Mouse (Mus musculus) embryonic stem cell, embryonic (primary cell): Measurements from ENCODE around the gene Syt8.

Source experiments
- CTCF ChIA-PET, 4 experiments: fragments of 300-600 bp in 2 of 4; fragments of 350-600 bp in 2 of 4; sonication (Branson Sonifier 250); formaldehyde crosslinking; loops; one replicate each; lab custom pipeline; 2022; ENCODE audit warnings: inconsistent platforms in 2 of 4; lab: Charles Lee
- POLR2A ChIA-PET, 4 experiments: fragments of 300-600 bp in 2 of 4; fragments of 350-600 bp in 2 of 4; sonication (Branson Sonifier 250); formaldehyde crosslinking; loops; one replicate each; lab custom pipeline; 2022; ENCODE audit warnings: antibody characterized with exemption in 4 of 4, inconsistent platforms in 1 of 4; lab: Charles Lee

Gene Syt8

DNA sequence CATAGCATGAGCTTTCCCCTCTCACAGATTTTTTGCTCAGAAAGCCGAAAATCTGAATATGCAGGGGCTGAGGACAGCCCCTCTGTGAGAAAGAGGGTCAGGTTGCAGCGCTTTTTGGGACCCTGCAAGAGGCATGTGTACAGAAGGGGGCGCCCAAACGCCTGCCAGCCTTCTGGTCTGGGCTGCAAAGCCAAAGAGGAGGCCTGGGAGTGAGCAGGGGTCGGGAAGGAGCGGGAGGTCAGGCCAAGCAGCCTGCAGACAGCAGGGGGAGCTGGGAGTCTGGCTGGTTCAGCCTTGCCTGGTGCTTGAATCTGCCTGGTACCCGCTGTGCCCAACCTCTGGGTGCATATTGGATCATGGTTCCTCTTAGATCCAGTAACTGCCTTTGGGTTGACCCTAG is 6.4 kb upstream of the Syt8 start:
- CTCF ChIA-PET, result interaction anchor here (0.6 to 3.2 kb wide), 32 partner anchors 8 to 1020 kb away, joined by 3 to 18 read pairs (median 4); no protein-coding TSS in a partner anchor
- POLR2A ChIA-PET, result interaction anchor here in 3 of 4 experiments (0.6 to 1.8 kb wide), 5 partner anchors 35 to 152 kb away, joined by 3 to 7 read pairs (median 3); partner anchors contain the start of gene Ctsd (in 1 of the 3)

- POLR2A ChIA-PET, result interaction anchor here in 1 of 4 experiments (0.6 to 1.2 kb wide), 3 partner anchors 9 to 876 kb away, joined by 3 to 4 read pairs (median 3); no protein-coding TSS in a partner anchor
- CTCF ChIA-PET, result interaction anchor here in 3 of 4 experiments (0.6 to 1.2 kb wide), 8 partner anchors 7 to 181 kb away, joined by 3 to 6 read pairs (median 3); no protein-coding TSS in a partner anchor
These were observed 4.4 kb upstream of the Syt8 start for GRCm38 (mm10) chr7:142430160-142430678.

DNA sequence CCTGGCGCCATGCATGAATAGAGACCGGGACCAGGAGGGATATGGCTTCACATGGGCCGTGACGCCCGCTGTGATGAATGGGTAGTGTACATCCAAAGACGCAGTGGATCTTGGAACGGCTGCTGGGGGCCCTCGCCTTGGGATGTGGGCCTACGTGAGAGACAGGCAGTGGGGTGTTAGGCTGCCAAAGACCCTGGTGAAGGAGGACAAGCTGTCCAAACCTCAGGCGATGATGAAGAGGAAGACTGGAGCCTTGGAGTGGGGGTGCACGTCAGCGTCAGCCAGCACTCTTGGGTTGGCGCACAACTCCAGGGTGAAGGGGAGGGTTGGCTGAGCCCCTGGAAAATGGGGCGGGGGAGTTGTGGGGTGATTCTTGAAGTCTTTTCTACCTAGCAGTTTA is 3.5 kb upstream of the Syt8 start:
- CTCF ChIA-PET, result interaction anchor here in 2 of 4 experiments (0.6 to 1.0 kb wide), 2 partner anchors 13 to 107 kb away, joined by 3 to 5 read pairs; no protein-coding TSS in a partner anchor
- POLR2A ChIA-PET, result interaction anchor here in 1 of 4 experiments (1.2 to 1.5 kb wide), 2 partner anchors 9 to 14 kb away, joined by 3 to 4 read pairs; no protein-coding TSS in a partner anchor

GRCm38 (mm10) chr7:142433623-142434022 is 1.0 kb upstream of the Syt8 start:
- ChIA-PET POLR2A (interaction anchor here in 1 of 4 experiments (1.1 kb wide), 1 partner anchor 45 kb away, joined by 3 read pairs; the partner anchor contains the start of gene Ctsd), CTCF (interaction anchor here (0.6 to 1.6 kb wide), 5 partner anchors 34 to 99 kb away, joined by 3 to 5 read pairs (median 3); no protein-coding TSS in a partner anchor)

GRCm38 (mm10) chr7:142435524-142435923 is 874 bp downstream of the Syt8 start:
- CTCF ChIA-PET, result interaction anchor here (0.6 to 3.7 kb wide), 24 partner anchors 9 to 693 kb away, joined by 3 to 58 read pairs (median 4); partner anchors contain the start of genes Ctsd (in 1 of the 4), Krtap5-4 (in 1 of the 4) and Lsp1 (in 1 of the 4)

DNA sequence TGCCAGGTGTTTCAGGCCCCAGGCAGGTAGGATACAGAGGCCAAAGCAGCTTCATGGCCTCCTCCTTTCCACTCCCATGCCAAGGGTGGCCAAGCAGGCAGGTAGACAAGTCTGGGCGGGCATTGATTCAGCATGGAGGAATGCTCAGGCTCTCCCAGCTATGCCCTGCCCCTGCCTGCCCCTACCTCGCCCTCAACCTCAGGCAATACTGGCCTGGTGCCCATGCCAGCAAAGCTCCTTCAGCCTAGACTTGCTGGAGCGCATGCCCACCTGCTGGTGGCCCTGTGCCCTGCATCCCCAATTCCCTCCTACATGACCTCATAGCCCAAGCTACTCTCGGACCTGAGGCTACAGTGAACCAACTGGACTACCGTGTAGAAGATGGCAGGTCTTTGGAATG is 2.7 kb downstream of the Syt8 start:
- POLR2A ChIA-PET, result interaction anchor here in 2 of 4 experiments (0.7 to 1.9 kb wide), 8 partner anchors 23 to 145 kb away, joined by 3 to 8 read pairs (median 4); partner anchors contain the start of gene Lsp1 (in 1 of the 2)

More at GRCm38 (mm10) chr7:142435524-142435923, 874 bp downstream of the Syt8 start:
- POLR2A ChIA-PET, result interaction anchor here in 3 of 4 experiments (0.6 to 1.9 kb wide), 7 partner anchors 42 to 102 kb away, joined by 3 to 9 read pairs (median 4); partner anchors contain the start of gene Gm49369 (in 1 of the 3)

GRCm38 (mm10) chr7:142439966-142440365 is 5.3 kb downstream of the Syt8 start:
- POLR2A ChIA-PET, result interaction anchor here in 2 of 4 experiments (1.1 to 2.0 kb wide), 5 partner anchors 52 to 171 kb away, joined by 3 to 6 read pairs (median 5); partner anchors contain the start of gene Ctsd (in 2 of the 2)
- CTCF ChIA-PET, result interaction anchor here (0.6 to 3.4 kb wide), 38 partner anchors 8 to 480 kb away, joined by 3 to 27 read pairs (median 4); partner anchors contain the start of gene Ctsd (in 1 of the 4)

More for the DNA sequence above, 2.7 kb downstream of the Syt8 start:
- CTCF ChIA-PET, result interaction anchor here (0.6 to 3.7 kb wide), 20 partner anchors 8 to 153 kb away, joined by 3 to 58 read pairs (median 6); partner anchors contain the start of gene Tnnt3 (in 1 of the 4)

GRCm38 (mm10) chr7:142440657-142441114 is 6.0 kb downstream of the Syt8 start:
- ChIA-PET CTCF (interaction anchor here (0.6 to 3.4 kb wide), 37 partner anchors 8 to 479 kb away, joined by 3 to 27 read pairs (median 4); partner anchors contain the start of genes Ctsd (in 1 of the 4) and Lsp1 (in 1 of the 4)), POLR2A (interaction anchor here in 2 of 4 experiments (1.3 to 2.0 kb wide), 4 partner anchors 53 to 140 kb away, joined by 5 to 6 read pairs (median 5); partner anchors contain the start of gene Ctsd (in 2 of the 2))

GRCm38 (mm10) chr7:142441585-142441984 is 6.9 kb downstream of the Syt8 start, which contains the start of gene Tnni2:
TSS of gene Tnni2 (plus strand) at chr7:142441808.
- ChIA-PET CTCF (interaction anchor here in 3 of 4 experiments (0.6 to 3.4 kb wide), 8 partner anchors 24 to 274 kb away, joined by 3 to 27 read pairs (median 6); no protein-coding TSS in a partner anchor), POLR2A (interaction anchor here in 1 of 4 experiments (0.7 kb wide), 1 partner anchor 139 kb away, joined by 4 read pairs; no protein-coding TSS in a partner anchor)

GRCm38 (mm10) chr7:142442081-142442907 is 7.6 kb downstream of the Syt8 start:
- CTCF ChIA-PET, result interaction anchor here in 2 of 4 experiments (0.5 to 3.3 kb wide), 3 partner anchors 25 to 138 kb away, joined by 3 to 27 read pairs (median 4); no protein-coding TSS in a partner anchor
- POLR2A ChIA-PET, result no interaction called here

- POLR2A ChIA-PET, result no interaction called here
- CTCF ChIA-PET, result interaction anchor here in 1 of 4 experiments (0.8 kb wide), 1 partner anchor 108 kb away, joined by 4 read pairs; no protein-coding TSS in a partner anchor
These were observed 8.3 kb downstream of the Syt8 start for GRCm38 (mm10) chr7:142442908-142443420.

- ChIA-PET POLR2A (no interaction called here), CTCF (interaction anchor here in 1 of 4 experiments (0.8 kb wide), 1 partner anchor 109 kb away, joined by 4 read pairs; no protein-coding TSS in a partner anchor)
These were observed 8.8 kb downstream of the Syt8 start for GRCm38 (mm10) chr7:142443474-142443873.

GRCm38 (mm10) chr7:142444171-142444570 is 9.5 kb downstream of the Syt8 start:
- ChIA-PET CTCF (interaction anchor here in 2 of 4 experiments (0.6 to 0.9 kb wide), 2 partner anchors 9 to 25 kb away, joined by 3 to 4 read pairs; no protein-coding TSS in a partner anchor), POLR2A (no interaction called here)

DNA sequence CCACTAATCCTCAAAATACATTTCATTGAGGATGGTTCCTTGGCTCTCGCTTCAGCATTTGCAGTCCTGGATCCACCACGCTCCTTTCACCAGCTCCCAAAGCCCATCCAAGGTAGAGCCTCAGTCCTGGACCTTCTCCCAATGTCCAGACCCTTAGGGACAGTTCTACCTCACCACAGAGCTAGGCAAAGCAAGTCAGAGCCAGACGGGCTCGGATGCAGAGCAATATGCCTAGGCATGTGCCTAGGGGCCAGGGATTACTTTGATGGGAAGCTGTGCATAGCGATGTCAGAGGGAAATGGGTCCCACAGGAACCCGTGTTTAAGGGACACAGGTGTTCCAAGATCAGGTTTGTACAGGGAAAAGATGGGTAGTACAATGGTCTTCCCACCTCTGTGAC is 10.7 kb downstream of the Syt8 start:
- POLR2A ChIA-PET, result interaction anchor here in 2 of 4 experiments (0.5 to 0.7 kb wide), 2 partner anchors 179 to 214 kb away, joined by 3 to 4 read pairs; no protein-coding TSS in a partner anchor
- CTCF ChIA-PET, result no interaction called here

GRCm38 (mm10) chr7:142446264-142446663 is 11.6 kb downstream of the Syt8 start:
- ChIA-PET POLR2A (interaction anchor here in 1 of 4 experiments (0.5 kb wide), 1 partner anchor 81 kb away, joined by 5 read pairs; no protein-coding TSS in a partner anchor), CTCF (no interaction called here)

DNA sequence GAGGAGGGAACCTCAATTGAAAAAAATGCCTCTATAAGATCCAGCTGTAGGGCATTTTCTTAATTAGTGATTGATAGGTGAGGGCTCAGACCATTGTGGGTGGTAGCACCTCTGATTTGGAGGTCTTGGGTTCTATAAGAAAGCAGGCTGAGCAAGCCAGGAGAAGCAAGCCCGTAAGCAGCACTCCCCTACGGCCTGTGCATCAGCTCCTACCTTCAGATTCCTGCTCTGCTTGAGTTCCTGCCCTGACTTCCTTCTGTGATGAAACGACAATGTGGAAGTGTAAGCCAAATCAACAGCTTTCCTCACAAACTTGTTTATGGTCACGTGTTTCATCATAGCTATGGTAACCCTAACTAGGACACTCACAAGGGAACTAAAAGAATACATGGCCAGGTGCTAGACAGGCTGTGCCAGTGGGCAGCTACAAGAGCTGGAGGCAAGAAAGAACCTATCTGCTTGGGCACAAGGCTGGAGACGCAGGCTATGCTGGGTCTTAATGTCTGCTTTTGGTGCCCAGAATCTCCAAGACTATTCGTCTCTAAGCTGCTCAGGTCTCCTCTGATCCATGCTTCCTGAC is 14.5 kb downstream of the Syt8 start:
- ChIA-PET POLR2A (no interaction called here), CTCF (interaction anchor here in 3 of 4 experiments (0.9 to 1.1 kb wide), 3 partner anchors 12 to 32 kb away, joined by 3 to 6 read pairs (median 3); no protein-coding TSS in a partner anchor)

DNA sequence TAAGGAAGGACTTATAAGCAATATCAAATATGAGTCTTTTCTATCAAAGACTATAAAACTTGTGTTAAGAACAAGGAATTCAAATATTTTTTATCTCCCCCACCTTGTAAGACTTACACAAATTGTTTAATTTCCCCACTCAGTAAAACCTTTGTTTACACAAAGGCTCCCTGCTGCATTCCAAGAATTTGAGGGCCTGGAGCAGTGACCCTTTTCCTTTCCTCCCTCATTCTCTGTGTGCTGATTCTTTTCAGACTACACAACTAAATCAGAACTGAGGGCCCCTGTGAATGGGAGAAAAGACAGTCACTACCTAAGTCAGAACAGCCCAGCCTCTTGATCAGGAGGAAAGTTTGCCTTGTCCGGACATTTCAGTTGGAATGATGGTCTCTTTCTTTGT is 20.1 kb downstream of the Syt8 start:
- ChIA-PET CTCF (no interaction called here), POLR2A (no interaction called here)
